11 mouse cellular contexts compared by ENCODE assay signal in genomic region chr11:106679874-106680273, GRCm38 (mm10).
A peak's percentile ranks its signal among the peaks of the same experiment; 100 is the strongest.
DNase-seq lines count a peak whose midpoint lies in the region; ATAC-seq and TF ChIP-seq lines count a peak whose summit lies in the region.
"Had no signal": no experiment of that assay in that cellular context is flagged by ENCODE, and none has a peak within 500 bp of the region (broad histone marks: within the 10 kb centered on the region; RNA-seq: fewer than 3 reads in every experiment).

No protein-coding gene starts in this region.

- H3K4me3 ChIP-seq in midbrain, postnatal 0 days (ENCODE audit: low read depth, low read length): no peak overlapping the region
- no peak overlapping the region for H3K4me3 ChIP-seq in midbrain, embryonic 10.5 days
- H3K4me3 ChIP-seq in olfactory bulb, adult 2 months (ENCODE audit: insufficient read depth, low read depth, low read length): no peak overlapping the region
- no peak overlapping the region for H3K4me3 ChIP-seq in midbrain, embryonic 14.5 days (replicated peaks; ENCODE audit: low read depth, low read length)
- H3K4me3 ChIP-seq: midbrain, embryonic 12.5 days had no signal

- ATAC-seq in midbrain, postnatal 0 days (ENCODE audit: low FRiP score): no peak
- ATAC-seq in midbrain, embryonic 14.5 days (ENCODE audit: low FRiP score, low TSS enrichment): no peak

- intact Hi-C loops in gastrocnemius, postnatal 14 days (cut with DNase I; ENCODE audit: low total_unique reads): no loop called here

- no peak overlapping the region for H3K9ac ChIP-seq in midbrain, postnatal 0 days (replicated peaks; ENCODE audit: low read length, poor library complexity, severe bottlenecking)
- no peak overlapping the region for H3K9ac ChIP-seq in midbrain, embryonic 14.5 days (replicated peaks; ENCODE audit: low read length)
- H3K9ac ChIP-seq: midbrain, embryonic 12.5 days had no signal

- peak; percentile 31 for DNase-seq in gastrocnemius, adult 18-20 months (ENCODE audit: low spot score)
- DNase-seq in gastrocnemius, postnatal 14 days: no peak
- DNase-seq in midbrain, postnatal 0 days (ENCODE audit: low spot score): peak; percentile 32
- DNase-seq in midbrain, embryonic 10.5 days (ENCODE audit: low spot score): no peak
- DNase-seq in ZHBTc4 (ENCODE audit: low read depth, low spot score): peak; percentile 54
- no peak for DNase-seq in spleen, postnatal 4 days (ENCODE audit: low spot score in 2 of 2)
- DNase-seq in midbrain, embryonic 14.5 days: no peak
- DNase-seq: cerebellum, adult 8-10 months; gastrocnemius, postnatal 36 days had no signal

- H3K4me1 ChIP-seq in midbrain, postnatal 0 days (ENCODE audit: insufficient read depth, low read length): 0 out of 2 replicates have a peak, but pooled peaks cover 2% of the 10 kb centered on the region
- peaks cover 8% of the 10 kb centered on the region for H3K4me1 ChIP-seq in midbrain, embryonic 10.5 days
- H3K4me1 ChIP-seq in olfactory bulb, adult 2 months (ENCODE audit: control insufficient read depth, insufficient read depth, low read length): peaks cover 35% of the 10 kb centered on the region
- H3K4me1 ChIP-seq in midbrain, embryonic 14.5 days (ENCODE audit: control insufficient read depth, insufficient read depth, low read length): peaks cover 9% of the 10 kb centered on the region

- WGBS in midbrain, postnatal 0 days: 49% methylated on average over 6 of the region's 6 CpGs
- 59% methylated on average over 6 of the region's 6 CpGs for WGBS in midbrain, embryonic 10.5 days
- whole genome bisulfite sequencing in olfactory bulb, adult 2 months: 25% methylated on average over 6 of the region's 6 CpGs
- 58% methylated on average over 6 of the region's 6 CpGs for WGBS in midbrain, embryonic 14.5 days

- TF ChIP-seq CTCF in midbrain, postnatal 0 days (IDR thresholded peaks at IDR 0.05): peak; percentile 55
- no peak for TF ChIP-seq CTCF in olfactory bulb, adult 2 months (IDR thresholded peaks at IDR 0.05; ENCODE audit: insufficient read depth, low read depth, low read length)

- H3K27ac ChIP-seq in midbrain, postnatal 0 days (ENCODE audit: low read depth, low read length): no peak overlapping the region
- H3K27ac ChIP-seq in midbrain, embryonic 10.5 days (replicated peaks): no peak overlapping the region
- peak overlapping the region; percentile 71 for H3K27ac ChIP-seq in olfactory bulb, adult 2 months (ENCODE audit: insufficient read depth, low read depth, low read length)
- H3K27ac ChIP-seq in midbrain, embryonic 14.5 days (replicated peaks; ENCODE audit: low read depth, low read length): no peak overlapping the region
- H3K27ac ChIP-seq: midbrain, embryonic 12.5 days had no signal

- no peaks in the 10 kb centered on the region for H3K27me3 ChIP-seq in midbrain, postnatal 0 days (ENCODE audit: insufficient read depth, low read length)
- H3K27me3 ChIP-seq in midbrain, embryonic 10.5 days (ENCODE audit: low read depth, poor library complexity, severe bottlenecking): no peaks in the 10 kb centered on the region
- no peaks in the 10 kb centered on the region for H3K27me3 ChIP-seq in midbrain, embryonic 14.5 days (ENCODE audit: control insufficient read depth, insufficient read depth, low read length)
- H3K27me3 ChIP-seq: midbrain, embryonic 12.5 days had no signal

- no peak overlapping the region for H3K4me2 ChIP-seq in midbrain, postnatal 0 days (ENCODE audit: low read depth, low read length, poor library complexity, severe bottlenecking)
- no peak overlapping the region for H3K4me2 ChIP-seq in midbrain, embryonic 14.5 days (ENCODE audit: low read length)
- H3K4me2 ChIP-seq: midbrain, embryonic 12.5 days had no signal

- H3K9me3 ChIP-seq in midbrain, postnatal 0 days (ENCODE audit: low read length): no peaks in the 10 kb centered on the region
- no peaks in the 10 kb centered on the region for H3K9me3 ChIP-seq in midbrain, embryonic 10.5 days (replicated peaks)
- H3K9me3 ChIP-seq in midbrain, embryonic 14.5 days (ENCODE audit: control insufficient read depth, low read length): no peaks in the 10 kb centered on the region
- H3K9me3 ChIP-seq: midbrain, embryonic 12.5 days had no signal

- H3K36me3 ChIP-seq in midbrain, postnatal 0 days (ENCODE audit: insufficient read depth, low read length): no peaks in the 10 kb centered on the region
- no peaks in the 10 kb centered on the region for H3K36me3 ChIP-seq in midbrain, embryonic 10.5 days
- H3K36me3 ChIP-seq in midbrain, embryonic 14.5 days (ENCODE audit: control insufficient read depth, insufficient read depth, low read length): no peaks in the 10 kb centered on the region
- H3K36me3 ChIP-seq: midbrain, embryonic 12.5 days had no signal

- no peak for TF ChIP-seq POLR2A in olfactory bulb, adult 2 months (IDR thresholded peaks at IDR 0.05; ENCODE audit: insufficient read depth, low read depth, low read length)

Comparison
In these comparisons a context has a peak if more than half of its experiments do, and no peak if none do; other contexts are left out.
1. DNase-seq: peak in gastrocnemius, adult 18-20 months (single experiment), midbrain, postnatal 0 days (single experiment) and ZHBTc4 (single experiment); none in gastrocnemius, postnatal 14 days (single experiment), midbrain, embryonic 10.5 days (single experiment), spleen, postnatal 4 days (0 of 2) and midbrain, embryonic 14.5 days (single experiment).